In genomic region chr9:75303701-75304261, GRCm38 (mm10) we compare ENCODE assay signal across 10 mouse cellular contexts. TPM values are rescaled to one million over a fixed set of nuclear protein-coding genes. Genes with fewer than 3 reads are reported as not detected.
DNase-seq lines count a peak whose midpoint lies in the region; ATAC-seq and TF ChIP-seq lines count a peak whose summit lies in the region.
"Had no signal": no experiment of that assay in that cellular context is flagged by ENCODE, and none has a peak within 500 bp of the region (broad histone marks: within the 10 kb centered on the region; RNA-seq: fewer than 3 reads in every experiment).

No protein-coding gene starts in this region.

- no peak for TF ChIP-seq POLR2A in myocyte (IDR thresholded peaks at IDR 0.05; ENCODE audit: insufficient read length, low read depth)

- WGBS in liver, embryonic 11.5 days, result 29% methylated on average over 16 of the region's 16 CpGs
- 29% methylated on average over 16 of the region's 16 CpGs for WGBS in hindbrain, embryonic 13.5 days

- H3K4me1 ChIP-seq in liver, embryonic 11.5 days (replicated peaks; ENCODE audit: control insufficient read depth, insufficient read depth, low read length), result no peaks in the 10 kb centered on the region
- H3K4me1 ChIP-seq in hindbrain, embryonic 13.5 days (replicated peaks), result 0 out of 2 replicates have a peak, but pooled peaks cover 5% of the 10 kb centered on the region

- H3ac ChIP-seq in myocyte (ENCODE audit: control insufficient read depth, insufficient read length), result no peak overlapping the region

- no peaks in the 10 kb centered on the region for H3K79me2 ChIP-seq in myocyte (ENCODE audit: control insufficient read depth, insufficient read depth)

- H3K27me3 ChIP-seq in liver, embryonic 11.5 days (replicated peaks; ENCODE audit: control insufficient read depth, insufficient read depth, low read length), result no peaks in the 10 kb centered on the region
- no peaks in the 10 kb centered on the region for H3K27me3 ChIP-seq in hindbrain, embryonic 13.5 days
- no peaks in the 10 kb centered on the region for H3K27me3 ChIP-seq in myocyte (ENCODE audit: control insufficient read depth, insufficient read depth, insufficient read length)

- no peaks in the 10 kb centered on the region for H3K9me3 ChIP-seq in liver, embryonic 11.5 days (ENCODE audit: control insufficient read depth, low read length)
- no peaks in the 10 kb centered on the region for H3K9me3 ChIP-seq in hindbrain, embryonic 13.5 days

- H3K9ac ChIP-seq in liver, embryonic 11.5 days (ENCODE audit: low read depth, low read length), result no peak overlapping the region
- no peak overlapping the region for H3K9ac ChIP-seq in hindbrain, embryonic 13.5 days

- no peak overlapping the region for H3K27ac ChIP-seq in liver, embryonic 11.5 days (ENCODE audit: low read depth, low read length)
- no peak overlapping the region for H3K27ac ChIP-seq in hindbrain, embryonic 13.5 days
- H3K27ac ChIP-seq in left cerebral cortex, adult 2 months, result no peak overlapping the region

- H3K4me2 ChIP-seq in liver, embryonic 11.5 days, result peak overlapping the region; percentile 49
- H3K4me2 ChIP-seq in hindbrain, embryonic 13.5 days, result peak overlapping the region; percentile 36
- peak overlapping the region; percentile 32 for H3K4me2 ChIP-seq in myocyte (ENCODE audit: low read depth)

- H3K36me3 ChIP-seq in liver, embryonic 11.5 days (ENCODE audit: control insufficient read depth, insufficient read depth, low read length), result no peaks in the 10 kb centered on the region
- H3K36me3 ChIP-seq in hindbrain, embryonic 13.5 days, result no peaks in the 10 kb centered on the region
- no peaks in the 10 kb centered on the region for H3K36me3 ChIP-seq in myocyte (ENCODE audit: control insufficient read depth, insufficient read depth)

- intact Hi-C loops in left cerebral cortex, adult 2 months (cut with DNase I), result no loop called here
- intact Hi-C loops in left cerebral cortex, postnatal 4 days (cut with DNase I), result no loop called here

- no peak for TF ChIP-seq CTCF in left cerebral cortex, adult 2 months (IDR thresholded peaks at IDR 0.05)

- DNase-seq in liver, embryonic 11.5 days (ENCODE audit: low spot score), result no peak
- DNase-seq in liver, result no peak
- peak; percentile 41 for DNase-seq in cerebellum, adult 8-10 months
- DNase-seq in left cerebral cortex, adult 2 months (ENCODE audit: extremely low spot score in 1 of 2, low spot score in 2 of 2), result no peak
- DNase-seq in left cerebral cortex, postnatal 4 days, result no peak
- no peak for DNase-seq in adipocyte (ENCODE audit: low spot score)
- DNase-seq: kidney, adult 9 months had no signal

- ATAC-seq in liver, embryonic 11.5 days (replicated peaks; ENCODE audit: low FRiP score), result no peak
- ATAC-seq in hindbrain, embryonic 13.5 days (ENCODE audit: low FRiP score), result no peak

- no peak overlapping the region for H3K4me3 ChIP-seq in liver, embryonic 11.5 days (ENCODE audit: low read depth, low read length)
- no peak overlapping the region for H3K4me3 ChIP-seq in hindbrain, embryonic 13.5 days
- H3K4me3 ChIP-seq in myocyte, result no peak overlapping the region
- H3K4me3 ChIP-seq in left cerebral cortex, adult 2 months, result no peak overlapping the region

TF ChIP-seq in myocyte, 11 proteins besides CTCF, POLR2A, EP300 and RAD21:
- no peak for TF ChIP-seq CEBPB (IDR thresholded peaks at IDR 0.05; ENCODE audit: insufficient read depth, poor library complexity, severe bottlenecking)
- peak; percentile 47 for TF ChIP-seq TCF12 (IDR thresholded peaks at IDR 0.05; ENCODE audit: insufficient read depth, poor library complexity, severe bottlenecking)
- TF ChIP-seq MYOG (IDR thresholded peaks at IDR 0.05; ENCODE audit: control insufficient read depth in 1 of 3, insufficient read depth in 1 of 3, insufficient read length in 2 of 3, low read depth in 2 of 3), result peak; percentile 32 to 75 (median 69)
- TF ChIP-seq USF1 (IDR thresholded peaks at IDR 0.05; ENCODE audit: low read depth), result no peak
- TF ChIP-seq MYOD1 (IDR thresholded peaks at IDR 0.05; ENCODE audit: control insufficient read depth in 1 of 3, insufficient read length in 2 of 3, low read depth in 2 of 3), result peak in 2 of 3 experiments; percentile 50 to 83
- no peak for TF ChIP-seq POLR2AphosphoS2 (IDR thresholded peaks at IDR 0.05; ENCODE audit: insufficient read length, low read depth)
- no peak for TF ChIP-seq SRF (IDR thresholded peaks at IDR 0.05; ENCODE audit: control insufficient read depth, insufficient read length, low read depth)

RNA-seq across cellular contexts. Expression of gene Gnb5, which starts 2.3 kb away (rescaled TPM):
- 8.6 and 9.2 TPM in 2 replicates for polyA plus RNA-seq in liver, embryonic 11.5 days (2014; fragmentation: Nextera tagmentation; extraction: Ambion mirVana)
- polyA plus RNA-seq in hindbrain, embryonic 13.5 days (2015; fragmentation: Nextera tagmentation; extraction: Ambion mirVana), result 58.3 and 60.5 TPM in 2 replicates
- polyA plus RNA-seq in myocyte (2012; fragmentation: generic; extraction: Trizol), result 24.3 TPM
- 100 to 1,000 TPM; 143 to 163 TPM for total RNA-seq in left cerebral cortex, adult 2 months (2021)
- total RNA-seq in left cerebral cortex, postnatal 4 days (2021), result 10 to 100 TPM; 74.6 to 78.1 TPM

RNA-seq across cellular contexts. Expression of gene Bcl2l10, which starts 43.8 kb away (rescaled TPM):
- not detected in 2 replicates for polyA plus RNA-seq in liver, embryonic 11.5 days (2014; fragmentation: Nextera tagmentation; extraction: Ambion mirVana)
- polyA plus RNA-seq in hindbrain, embryonic 13.5 days (2015; fragmentation: Nextera tagmentation; extraction: Ambion mirVana), result not detected in 2 replicates
- polyA plus RNA-seq in myocyte (2012; fragmentation: generic; extraction: Trizol), result not detected
- total RNA-seq in left cerebral cortex, adult 2 months (2021), result not detected
- total RNA-seq in left cerebral cortex, postnatal 4 days (2021), result under 1 TPM in 1 of 2 experiments, not detected in 1; 0.32 TPM
- polyA plus RNA-seq: stomach, embryonic 14.5 days had no signal
